Mouse (Mus musculus) testis, postnatal 14 days (tissue): Measurements from ENCODE around the gene Gfy.

ENCODE experiments used
- DNase-seq: peaks from one replicate; pipeline ENCODE4 v3.0.0; 2021; ENCODE audit warnings: low spot score

Gfy gene

GRCm38 (mm10) chr7:45147267-45147666, 32.1 kb downstream of the Gfy start:
- no peak for DNase-seq

- DNase-seq = no peak
Measured at GRCm38 (mm10) chr7:45145460-45145859, 33.9 kb downstream of the Gfy start.

DNA sequence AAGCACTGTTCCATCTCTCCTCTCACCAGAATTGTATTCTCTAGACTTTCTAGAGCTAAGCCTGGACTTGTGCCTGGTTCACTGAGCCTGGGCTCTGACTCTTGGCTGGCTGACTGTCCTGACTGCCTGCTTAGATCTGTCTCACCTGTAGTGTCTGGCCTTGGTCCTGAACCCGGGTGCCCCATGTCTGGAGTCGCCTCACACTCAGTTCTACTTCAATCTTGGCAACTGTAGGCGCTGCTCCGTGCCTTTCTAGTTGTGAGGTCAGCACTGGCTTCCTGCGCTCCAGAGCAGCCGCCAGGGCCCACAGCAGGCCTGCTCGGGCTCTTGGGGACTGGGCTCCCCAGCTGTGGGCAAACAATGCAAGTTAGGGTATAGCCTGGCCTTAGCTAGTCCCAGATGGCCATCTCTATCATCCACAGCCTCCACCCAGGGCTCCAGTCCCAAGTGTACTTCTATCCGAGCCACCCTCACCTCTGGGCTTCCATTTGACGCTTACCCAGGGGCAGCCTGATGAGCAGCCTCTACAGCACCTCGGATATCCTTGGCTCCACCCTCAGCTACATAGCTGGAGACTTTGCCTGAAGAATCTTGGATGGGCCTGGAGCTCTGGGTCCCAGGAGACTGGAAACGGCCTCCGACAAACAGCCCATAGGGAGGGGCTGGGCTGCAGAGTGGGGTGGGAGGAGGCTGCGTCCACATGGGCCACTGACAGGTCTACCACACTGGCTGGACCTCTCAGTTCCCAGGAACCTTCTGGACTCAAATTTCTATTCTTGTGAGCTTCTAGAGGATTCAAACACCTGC, 34.8 kb downstream of the Gfy start:
- DNase-seq = no peak

GRCm38 (mm10) chr7:45141914-45142313, 37.5 kb downstream of the Gfy start:
- DNase-seq = no peak

DNA sequence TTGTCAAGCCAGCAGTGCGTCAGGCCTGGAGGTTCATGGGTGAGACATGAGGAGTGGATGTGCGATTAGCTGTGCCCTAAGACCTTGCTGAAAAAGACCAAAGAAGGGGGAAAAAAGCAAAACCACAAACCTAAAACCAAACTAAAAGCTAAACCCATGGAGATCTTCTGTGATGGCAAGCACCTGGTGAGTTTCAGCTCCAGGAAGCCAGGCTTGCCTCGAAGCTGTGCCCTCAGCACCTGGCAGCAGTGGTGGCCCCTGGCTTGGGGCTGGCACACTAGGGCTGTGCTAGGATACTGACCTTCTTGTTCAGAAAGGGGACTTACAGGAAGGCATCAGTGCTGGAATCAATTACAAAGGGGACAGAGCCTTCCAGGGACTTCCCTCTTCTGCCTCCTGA, 38.0 kb downstream of the Gfy start:
- no peak for DNase-seq

DNA sequence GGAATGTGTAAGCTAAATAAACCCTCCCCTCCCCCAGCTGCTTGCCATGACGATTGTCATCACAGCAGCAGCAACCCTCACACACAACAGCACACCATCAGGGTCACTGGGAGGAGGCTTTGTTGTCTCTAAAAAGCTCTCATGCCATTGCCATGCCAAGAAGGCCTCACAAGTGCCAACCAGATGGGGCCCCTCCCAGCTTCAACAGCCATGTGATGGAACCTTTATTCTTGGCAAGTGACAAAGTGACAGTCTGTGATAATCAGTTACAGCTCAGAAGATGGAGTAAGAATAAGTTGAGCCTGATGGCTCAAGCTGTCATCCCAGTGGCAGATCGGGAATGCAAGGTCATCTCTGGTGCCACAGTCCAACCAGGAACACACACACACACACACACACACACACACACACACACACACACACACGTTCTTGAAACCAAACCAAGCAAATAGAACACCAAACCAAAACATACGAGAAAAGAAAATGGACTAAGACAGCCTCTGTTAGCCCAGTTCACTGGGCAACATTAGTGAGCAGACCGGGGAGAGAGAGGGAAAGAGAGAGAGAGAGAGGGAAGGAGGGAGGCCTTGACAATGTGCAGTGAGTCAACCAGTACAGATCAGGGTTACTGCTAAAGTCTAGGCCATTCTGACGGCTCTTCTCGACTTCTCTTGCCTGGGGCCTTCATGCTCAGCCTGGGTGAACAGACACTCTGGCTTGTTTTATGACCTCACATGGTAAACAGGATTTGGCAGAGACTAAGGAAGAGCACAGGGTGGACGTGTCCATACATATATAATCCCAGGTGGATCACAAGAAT, 39.3 kb downstream of the Gfy start:
- DNase-seq = no peak

- DNase-seq = no peak
Measured at GRCm38 (mm10) chr7:45138403-45138802, 41.0 kb downstream of the Gfy start.

DNA sequence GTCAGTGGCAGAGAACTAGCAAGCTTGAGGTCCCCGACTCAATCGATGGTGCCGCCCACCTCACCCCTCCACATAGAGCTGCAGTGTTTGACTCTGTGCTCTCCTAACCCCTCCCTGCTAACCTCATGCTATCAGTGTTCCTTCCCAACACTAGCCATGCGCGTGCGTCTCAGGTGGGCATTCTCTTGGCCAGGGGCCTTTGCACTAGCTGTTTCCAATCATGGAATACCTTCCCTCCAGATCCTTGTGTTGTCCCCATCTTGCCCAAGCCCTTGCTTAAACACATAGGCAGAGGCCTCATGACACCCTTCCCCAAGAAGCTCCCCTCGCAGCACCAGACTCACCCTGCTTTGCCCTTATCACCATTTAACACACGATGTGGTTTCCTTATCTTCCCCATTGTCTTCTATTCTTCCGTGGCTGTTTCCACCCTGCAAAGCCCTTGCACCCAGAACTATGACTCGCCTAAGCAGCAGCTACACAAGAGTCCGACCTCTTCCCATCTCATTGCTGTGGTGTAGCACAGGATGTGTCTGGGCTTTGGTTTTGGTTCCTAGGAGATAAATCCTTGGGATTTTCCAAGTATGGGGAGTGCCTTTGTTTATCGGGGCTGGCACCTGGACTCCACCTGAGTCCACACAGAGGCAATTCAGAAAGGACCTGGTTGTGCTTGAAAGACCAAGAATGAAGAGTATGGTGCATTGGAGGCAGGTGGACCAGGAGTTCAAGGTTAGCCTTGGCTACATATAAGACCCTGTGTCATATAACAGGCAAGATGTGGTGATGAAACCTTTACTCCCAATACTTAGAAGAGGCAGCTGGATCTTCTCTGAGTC, 42.0 kb downstream of the Gfy start:
- DNase-seq = no peak

- peak; percentile 85 for DNase-seq
Measured at GRCm38 (mm10) chr7:45135993-45136567, 43.3 kb downstream of the Gfy start, which contains the start of the genes Gm45713 and Flt3l. TSS of gene Gm45713 (minus strand) at chr7:45136231. TSS of gene Flt3l (minus strand) at chr7:45136432.

- DNase-seq = no peak
Measured at GRCm38 (mm10) chr7:45135370-45135769, 44.0 kb downstream of the Gfy start.

GRCm38 (mm10) chr7:45134544-45135026, 44.8 kb downstream of the Gfy start:
- DNase-seq = peak; percentile 64

GRCm38 (mm10) chr7:45133446-45134159, 45.8 kb downstream of the Gfy start:
- DNase-seq = no peak

- no peak for DNase-seq
Measured at GRCm38 (mm10) chr7:45131850-45132249, 47.5 kb downstream of the Gfy start.

DNA sequence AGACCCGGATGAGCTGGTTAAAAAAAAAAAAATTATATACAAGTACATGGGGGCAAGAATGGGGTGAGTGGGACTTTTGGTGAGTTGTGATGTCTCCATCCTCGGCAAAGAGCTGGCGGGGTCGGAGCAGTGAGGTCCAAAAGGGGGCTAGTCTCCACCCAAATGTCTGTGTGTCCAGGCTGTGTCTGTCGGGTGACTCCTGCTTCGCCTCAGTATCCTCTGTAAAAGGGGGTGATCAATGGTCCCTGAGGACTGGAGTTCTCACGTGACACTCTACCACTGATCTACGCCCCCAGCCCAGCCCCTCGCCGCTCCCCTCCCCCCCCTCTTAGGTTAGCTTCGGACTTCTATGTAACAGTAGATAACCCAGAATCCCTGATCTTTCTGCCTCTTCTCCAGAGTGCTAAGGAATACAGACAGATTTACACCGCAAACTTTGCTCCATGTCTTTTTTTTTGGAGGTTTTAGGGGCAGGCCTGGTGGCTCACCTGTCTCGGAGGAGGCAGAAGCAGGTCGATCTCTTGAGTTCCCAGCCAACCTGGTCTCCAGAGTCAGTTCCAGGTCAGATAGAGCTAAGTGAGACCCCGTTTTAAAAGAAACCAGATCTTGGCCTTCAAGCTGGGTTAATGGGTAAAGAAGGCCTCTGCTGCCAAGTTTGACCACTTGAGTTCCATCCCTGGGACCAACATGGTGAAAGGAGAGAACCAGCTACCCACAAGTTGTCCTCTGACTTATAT, 49.4 kb downstream of the Gfy start:
- DNase-seq = no peak

GRCm38 (mm10) chr7:45129318-45129717, 50.1 kb downstream of the Gfy start:
- peak; percentile 66 for DNase-seq

DNA sequence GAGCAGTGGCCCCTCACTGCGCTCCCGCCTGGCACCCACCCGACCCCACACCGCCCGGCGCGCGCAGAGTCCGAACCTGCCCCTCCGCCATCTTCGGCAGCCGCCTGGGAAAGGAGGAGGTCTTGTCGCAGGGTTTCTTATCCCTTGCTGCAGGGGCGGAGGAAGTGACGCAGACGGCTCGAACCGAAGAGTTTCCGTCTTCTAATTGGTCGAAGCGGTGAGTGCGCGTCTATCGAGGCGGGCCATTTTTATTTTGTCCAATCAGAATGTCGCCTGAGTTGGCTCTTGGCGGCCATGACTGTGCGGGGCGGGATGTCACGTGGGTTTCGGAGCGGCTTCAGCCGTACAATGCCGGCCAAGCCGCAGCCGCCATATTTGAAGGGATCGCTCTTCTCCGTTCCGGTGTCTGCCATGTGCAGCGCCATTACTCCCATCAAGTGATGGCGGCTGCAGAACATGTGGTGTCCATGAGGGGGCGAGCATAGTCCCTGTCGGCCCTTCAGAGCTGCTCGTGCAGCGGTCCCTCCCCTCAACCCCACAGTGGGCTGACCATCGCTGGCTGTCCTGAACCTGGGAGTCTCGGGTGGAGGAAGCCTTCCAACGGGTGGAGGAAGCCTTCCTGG, 50.6 kb downstream of the Gfy start, which contains the start of gene Rpl13a:
Gene Rpl13a, minus strand, starts transcription at position 138 of the 623 bp plus-strand sequence.
- DNase-seq = peak; percentile 99

DNA sequence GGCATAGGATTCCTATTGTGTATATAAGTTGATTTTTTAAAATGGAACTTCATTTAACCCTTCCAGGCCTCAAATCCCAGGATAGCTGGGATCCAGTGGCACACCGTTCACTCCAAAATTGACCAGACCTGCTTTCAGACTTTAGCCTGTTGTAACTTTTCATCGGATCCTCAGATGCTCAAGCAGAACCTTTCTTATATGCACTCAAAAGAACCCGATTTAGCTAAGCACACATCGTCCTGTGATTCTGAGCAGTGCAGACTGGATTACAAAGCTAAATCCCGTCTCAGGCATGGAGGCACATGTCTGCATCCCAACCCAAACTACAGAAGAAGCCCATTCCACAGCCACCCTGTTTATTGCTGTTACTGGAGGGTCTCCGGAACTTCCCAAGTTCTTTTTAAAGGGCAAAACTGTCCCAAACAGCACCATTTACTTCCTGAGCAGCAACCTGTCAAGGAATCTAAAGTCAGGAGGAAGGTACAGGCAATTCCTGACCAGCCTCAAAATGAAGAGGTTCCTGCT, 51.6 kb downstream of the Gfy start:
- no peak for DNase-seq

- no peak for DNase-seq
Measured at GRCm38 (mm10) chr7:45126844-45127699, 52.3 kb downstream of the Gfy start.
